Mouse (Mus musculus) cerebellum, postnatal 14 days (tissue): ENCODE measurements at regions not wholly inside any gene's neighbourhood (a gene's known extent, or its start where the extent isn't known, plus 50 kb on each side); places are given as distances from the start of the nearest gene placed in this dataset.

Source experiments
- DNase-seq, 2 experiments: peaks; one replicate each; pipeline ENCODE4 v3.0.0; 2021; ENCODE audit warnings: mixed read lengths in 2 of 2

GRCm38 (mm10) chr3:112985094-112985636 is 273.5 kb downstream of the Amy2a5 start:
- DNase-seq = no peak

GRCm38 (mm10) chr3:112953403-112954050 is 305.1 kb downstream of the Amy2a5 start:
- DNase-seq = no peak

GRCm38 (mm10) chr3:112952227-112952626 is 306.4 kb downstream of the Amy2a5 start:
- DNase-seq = no peak

- peak in 1 of 2 experiments; percentile 0 for DNase-seq
Observed at GRCm38 (mm10) chr3:112942036-112942626, 316.5 kb downstream of the Amy2a5 start.
